Mouse (Mus musculus) hindbrain, embryonic 12.5 days (tissue): ENCODE measurements around the gene 4930469K13Rik. TPM values are rescaled to one million over a fixed set of nuclear protein-coding genes. Genes with fewer than 3 reads are reported as not detected.

Experiments used
- ATAC-seq: fragments of 200-750 bp; cut with Nextera tagmentation; 2 replicates; pipeline ENCODE4 v1.8.0; 2017; ENCODE audit warnings: moderate TSS enrichment; ENCODE audit not compliant: low FRiP score
- H3K27ac ChIP-seq: fragments of 300-500 bp; sonication (generic); 2 replicates; pipeline ENCODE4 v1.5.1; 2016; ENCODE audit warnings: mild to moderate bottlenecking
- H3K27me3 ChIP-seq: fragments of 300-500 bp; sonication (generic); 2 replicates; pipeline ENCODE4 v1.6.1; 2016; ENCODE audit warnings: mild to moderate bottlenecking
- H3K36me3 ChIP-seq: fragments of 300-500 bp; sonication (generic); 2 replicates; pipeline ENCODE4 v1.6.1; 2016; ENCODE audit warnings: mild to moderate bottlenecking
- H3K4me1 ChIP-seq: fragments of 300-500 bp; sonication (generic); 2 replicates; pipeline ENCODE4 v1.6.1; 2016
- H3K4me2 ChIP-seq: fragments of 300-500 bp; sonication (generic); replicated peaks from 2 replicates; pipeline ENCODE4 v1.6.1; 2016; ENCODE audit warnings: mild to moderate bottlenecking
- H3K4me3 ChIP-seq: fragments of 300-500 bp; sonication (generic); 2 replicates; pipeline ENCODE4 v1.5.1; 2016; ENCODE audit warnings: mild to moderate bottlenecking
- H3K9ac ChIP-seq: fragments of 300-500 bp; sonication (generic); 2 replicates; pipeline ENCODE4 v1.6.1; 2016; ENCODE audit warnings: mild to moderate bottlenecking, moderate library complexity
- H3K9me3 ChIP-seq: fragments of 300-500 bp; sonication (generic); replicated peaks from 2 replicates; pipeline ENCODE4 v1.6.1; 2016; ENCODE audit warnings: mild to moderate bottlenecking
- WGBS: fragments of 180-500 bp; shearing (Covaris S2); methylation state at CpG from one replicate; pipeline ENCODE4 v1.1.7; 2016; 5-methylcytosine and 5-hydroxymethylcytosine counted together
- polyA plus RNA-seq: library from polyadenylated mRNA; unstranded; fragments of >200 nt; fragmentation: Nextera tagmentation; extraction: Ambion mirVana; gene quantifications from 2 replicates; pipeline ENCODE4 v1.2.1, GENCODE M21; 2016

Gene 4930469K13Rik
- polyA plus RNA-seq, 1 experiment from 2014 or later, result 4.0 TPM

GRCm38 (mm10) chr11:33993496-33993895 lies 104.9 kb downstream of the 4930469K13Rik start:
- ATAC-seq, result no peak
- Histone ChIP-seq H3K9ac (no peak overlapping the region), H3K4me3 (no peak overlapping the region), H3K27ac (no peak overlapping the region), H3K4me1 (peaks cover 17% of the 10 kb centered on the region), H3K9me3 (no peaks in the 10 kb centered on the region), H3K36me3 (no peaks in the 10 kb centered on the region), H3K27me3 (peaks cover 5% of the 10 kb centered on the region; the same call in 1 of the 2 replicates), H3K4me2 (no peak overlapping the region)
- 72% methylated on average over 5 of the region's 5 CpGs for WGBS

- peak within 1 kb of the TSS; percentile 32 for H3K9ac ChIP-seq
- H3K27ac ChIP-seq, result no peak within 1 kb of the TSS
- H3K27me3 ChIP-seq, result peaks cover 5% of the 10 kb centered on the region; the same call in 1 of the 2 replicates
- ATAC-seq, result peak; percentile 50; the same call in 1 of the 2 replicates
- 32% methylated on average over 12 of the region's 12 CpGs for WGBS
- peaks cover 13% of the 10 kb centered on the region for H3K4me1 ChIP-seq
- H3K9me3 ChIP-seq, result no peaks in the 10 kb centered on the region
- H3K36me3 ChIP-seq, result no peaks in the 10 kb centered on the region
- no peak within 1 kb of the TSS for H3K4me3 ChIP-seq
- H3K4me2 ChIP-seq, result peak within 1 kb of the TSS; percentile 30
Measured at GRCm38 (mm10) chr11:33992938-33993337, 105.4 kb downstream of the 4930469K13Rik start, which contains the start of gene Kcnip1. Gene Kcnip1, minus strand, starts transcription at chr11:33993152.

- H3K36me3 ChIP-seq, result no peaks in the 10 kb centered on the region
Measured at GRCm38 (mm10) chr11:33990002-33990401, 108.4 kb downstream of the 4930469K13Rik start.

GRCm38 (mm10) chr11:33986525-33986924 lies 111.8 kb downstream of the 4930469K13Rik start:
- no peak for ATAC-seq
- Histone ChIP-seq H3K4me3 (no peak overlapping the region), H3K36me3 (no peaks in the 10 kb centered on the region), H3K9ac (no peak overlapping the region), H3K27ac (no peak overlapping the region), H3K4me1 (no peaks in the 10 kb centered on the region), H3K4me2 (no peak overlapping the region), H3K27me3 (no peaks in the 10 kb centered on the region), H3K9me3 (no peaks in the 10 kb centered on the region)
- 92% methylated on average over 2 of the region's 2 CpGs for WGBS

More at GRCm38 (mm10) chr11:33990002-33990401, 108.4 kb downstream of the 4930469K13Rik start:
- Histone ChIP-seq H3K27me3 (peaks cover 5% of the 10 kb centered on the region; the same call in 1 of the 2 replicates), H3K4me1 (peaks cover 10% of the 10 kb centered on the region), H3K4me3 (no peak overlapping the region), H3K9me3 (no peaks in the 10 kb centered on the region), H3K9ac (no peak overlapping the region), H3K27ac (no peak overlapping the region), H3K4me2 (no peak overlapping the region)
- no peak for ATAC-seq
- WGBS, result 83% methylated on average over 5 of the region's 5 CpGs

- no peaks in the 10 kb centered on the region for H3K36me3 ChIP-seq
Measured at GRCm38 (mm10) chr11:33980146-33980545, 118.2 kb downstream of the 4930469K13Rik start.

GRCm38 (mm10) chr11:33975121-33975520 lies 123.2 kb downstream of the 4930469K13Rik start:
- 94% methylated on average over 2 of the region's 2 CpGs for WGBS
- H3K4me2 ChIP-seq, result no peak overlapping the region
- no peaks in the 10 kb centered on the region for H3K27me3 ChIP-seq
- no peaks in the 10 kb centered on the region for H3K36me3 ChIP-seq
- no peak overlapping the region for H3K9ac ChIP-seq
- no peaks in the 10 kb centered on the region for H3K9me3 ChIP-seq
- no peak for ATAC-seq
- H3K4me3 ChIP-seq, result no peak overlapping the region
- H3K27ac ChIP-seq, result no peak overlapping the region
- no peaks in the 10 kb centered on the region for H3K4me1 ChIP-seq

More at GRCm38 (mm10) chr11:33980146-33980545, 118.2 kb downstream of the 4930469K13Rik start:
- Histone ChIP-seq H3K4me3 (no peak overlapping the region), H3K4me2 (no peak overlapping the region), H3K9ac (no peak overlapping the region), H3K27ac (no peak overlapping the region), H3K4me1 (no peaks in the 10 kb centered on the region), H3K27me3 (no peaks in the 10 kb centered on the region), H3K9me3 (no peaks in the 10 kb centered on the region)
- ATAC-seq, result no peak
- WGBS, result 74% methylated on average over 4 of the region's 4 CpGs

- Histone ChIP-seq H3K9me3 (no peaks in the 10 kb centered on the region), H3K9ac (no peak overlapping the region), H3K27ac (no peak overlapping the region), H3K4me1 (no peaks in the 10 kb centered on the region), H3K4me2 (no peak overlapping the region), H3K27me3 (no peaks in the 10 kb centered on the region), H3K36me3 (no peaks in the 10 kb centered on the region), H3K4me3 (no peak overlapping the region)
- WGBS, result 85% methylated on average over 14 of the region's 14 CpGs
- no peak for ATAC-seq
Measured at GRCm38 (mm10) chr11:33974341-33975040, 123.9 kb downstream of the 4930469K13Rik start.

- Histone ChIP-seq H3K27me3 (no peaks in the 10 kb centered on the region), H3K4me1 (no peaks in the 10 kb centered on the region), H3K4me3 (no peak overlapping the region), H3K9ac (no peak overlapping the region), H3K4me2 (no peak overlapping the region), H3K36me3 (no peaks in the 10 kb centered on the region), H3K9me3 (no peaks in the 10 kb centered on the region), H3K27ac (no peak overlapping the region)
- 84% methylated on average over 7 of the region's 7 CpGs for WGBS
- no peak for ATAC-seq
Measured at GRCm38 (mm10) chr11:33972114-33972513, 126.2 kb downstream of the 4930469K13Rik start.

GRCm38 (mm10) chr11:33969199-33969598 lies 129.2 kb downstream of the 4930469K13Rik start:
- 84% methylated on average over 3 of the region's 3 CpGs for WGBS

GRCm38 (mm10) chr11:33967708-33968107 lies 130.6 kb downstream of the 4930469K13Rik start:
- H3K27me3 ChIP-seq, result no peaks in the 10 kb centered on the region
- peaks cover 8% of the 10 kb centered on the region for H3K4me1 ChIP-seq
- no peak overlapping the region for H3K27ac ChIP-seq
- no peak for ATAC-seq
- no peak overlapping the region for H3K4me3 ChIP-seq
- no peaks in the 10 kb centered on the region for H3K9me3 ChIP-seq
- WGBS, result 80% methylated on average over 4 of the region's 4 CpGs
- H3K36me3 ChIP-seq, result no peaks in the 10 kb centered on the region
- no peak overlapping the region for H3K9ac ChIP-seq
- H3K4me2 ChIP-seq, result no peak overlapping the region

More at GRCm38 (mm10) chr11:33969199-33969598, 129.2 kb downstream of the 4930469K13Rik start:
- Histone ChIP-seq H3K4me2 (no peak overlapping the region), H3K4me3 (no peak overlapping the region), H3K4me1 (no peaks in the 10 kb centered on the region), H3K9me3 (no peaks in the 10 kb centered on the region), H3K9ac (no peak overlapping the region), H3K27ac (no peak overlapping the region), H3K27me3 (no peaks in the 10 kb centered on the region), H3K36me3 (no peaks in the 10 kb centered on the region)
- ATAC-seq, result no peak

- H3K4me1 ChIP-seq, result peaks cover 9% of the 10 kb centered on the region
- no peaks in the 10 kb centered on the region for H3K27me3 ChIP-seq
- no peaks in the 10 kb centered on the region for H3K9me3 ChIP-seq
- H3K4me2 ChIP-seq, result no peak overlapping the region
- no peak overlapping the region for H3K4me3 ChIP-seq
- ATAC-seq, result no peak
- no peaks in the 10 kb centered on the region for H3K36me3 ChIP-seq
- H3K9ac ChIP-seq, result no peak overlapping the region
- H3K27ac ChIP-seq, result no peak overlapping the region
- 54% methylated on average over 2 of the region's 2 CpGs for WGBS
Measured at GRCm38 (mm10) chr11:33965380-33965779, 133.0 kb downstream of the 4930469K13Rik start.

GRCm38 (mm10) chr11:33962688-33963407 lies 135.5 kb downstream of the 4930469K13Rik start, which contains the start of gene Kcnmb1:
Gene Kcnmb1, plus strand, starts transcription at chr11:33963013.
- peak; percentile 27; the same call in 1 of the 2 replicates for ATAC-seq
- H3K27me3 ChIP-seq, result no peaks in the 10 kb centered on the region
- no peaks in the 10 kb centered on the region for H3K36me3 ChIP-seq
- H3K4me3 ChIP-seq, result no peak within 1 kb of the TSS
- no peak within 1 kb of the TSS for H3K9ac ChIP-seq
- peaks cover 9% of the 10 kb centered on the region for H3K4me1 ChIP-seq
- H3K9me3 ChIP-seq, result no peaks in the 10 kb centered on the region
- no peak within 1 kb of the TSS for H3K4me2 ChIP-seq
- no peak within 1 kb of the TSS; the same call in 1 of the 2 replicates for H3K27ac ChIP-seq
- WGBS, result 43% methylated on average over 6 of the region's 6 CpGs
